Mouse (Mus musculus): ENCODE measurements at regions not wholly inside any gene's neighbourhood (a gene's known extent, or its start where the extent isn't known, plus 50 kb on each side); places are given as distances from the start of the nearest gene placed in this dataset.

DNA sequence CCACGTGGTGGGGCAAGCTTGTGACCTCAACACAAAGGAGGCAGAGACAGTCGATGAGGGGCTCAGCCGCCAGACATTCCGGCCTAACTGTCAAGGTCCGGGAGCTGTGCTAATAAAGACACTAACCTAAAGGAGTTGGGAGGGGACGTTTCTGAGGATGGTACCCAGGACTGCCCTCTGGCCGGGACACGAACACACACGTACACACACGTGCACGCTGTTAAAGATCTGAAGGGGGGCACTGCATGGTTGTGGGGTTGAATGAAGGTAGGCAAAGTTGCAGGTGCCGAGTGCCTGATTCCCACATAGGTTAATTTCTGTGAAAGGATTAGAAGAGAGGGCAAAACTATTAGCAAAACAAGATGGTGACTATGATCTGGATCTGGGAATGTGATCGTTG is 65.4 kb upstream of the Mitf start:
- no peak for DNase-seq (ENCODE audit: low spot score)

DNA sequence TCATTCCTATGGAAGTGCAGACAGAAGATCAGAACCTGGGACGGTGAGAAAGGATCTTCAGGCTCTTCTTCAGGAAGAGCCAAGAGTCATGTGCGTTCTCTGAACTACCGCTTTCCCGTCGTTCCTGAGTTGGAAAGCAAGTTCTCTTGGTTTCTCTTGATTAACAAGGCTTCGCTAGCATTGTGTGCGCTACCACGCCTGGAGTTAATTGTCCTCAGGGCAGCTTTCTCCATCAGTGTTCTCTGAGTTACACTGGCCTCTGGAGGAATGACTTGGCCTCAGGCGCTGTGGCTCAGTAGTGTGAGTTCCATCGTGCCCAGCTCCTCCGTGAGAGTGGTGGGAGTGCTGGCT is 66.0 kb upstream of the Mitf start:
- no peak for DNase-seq (ENCODE audit: low spot score)

DNA sequence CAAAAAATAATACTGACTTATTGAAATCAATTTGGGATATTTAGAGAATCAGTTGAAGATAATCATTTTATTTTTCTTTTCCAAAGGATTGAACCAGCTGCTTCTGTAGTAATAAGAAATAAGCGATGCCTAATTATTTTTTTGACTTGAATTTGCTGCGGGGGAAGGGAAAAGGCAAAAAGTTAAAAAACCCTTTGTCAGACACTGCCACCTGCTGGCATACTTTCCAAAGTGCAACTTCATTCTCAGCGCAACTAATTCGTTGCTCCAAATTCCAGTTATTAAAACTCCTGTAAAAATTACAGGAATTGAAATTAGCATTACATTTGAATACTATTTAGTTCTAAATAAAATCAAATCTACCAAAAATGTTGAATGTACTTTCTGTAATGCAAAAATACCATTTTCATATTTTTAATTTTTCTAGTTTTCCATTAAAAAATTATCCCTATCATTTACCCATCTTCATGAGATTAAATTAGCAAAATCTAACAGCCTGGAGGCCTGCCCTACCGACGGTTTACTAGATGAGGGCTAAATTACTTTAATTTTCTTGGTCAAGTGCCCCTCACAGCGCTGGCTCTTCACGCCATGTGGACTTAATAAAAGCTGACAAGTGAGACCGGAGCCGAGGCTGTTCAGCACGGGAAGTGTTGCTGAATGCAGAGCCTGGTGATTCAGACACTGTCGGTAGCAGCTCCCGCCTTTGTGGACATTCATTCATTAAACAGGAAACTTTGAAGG is 66.6 kb upstream of the Mitf start:
- DNase-seq (ENCODE audit: low spot score), result peak; percentile 53

DNA sequence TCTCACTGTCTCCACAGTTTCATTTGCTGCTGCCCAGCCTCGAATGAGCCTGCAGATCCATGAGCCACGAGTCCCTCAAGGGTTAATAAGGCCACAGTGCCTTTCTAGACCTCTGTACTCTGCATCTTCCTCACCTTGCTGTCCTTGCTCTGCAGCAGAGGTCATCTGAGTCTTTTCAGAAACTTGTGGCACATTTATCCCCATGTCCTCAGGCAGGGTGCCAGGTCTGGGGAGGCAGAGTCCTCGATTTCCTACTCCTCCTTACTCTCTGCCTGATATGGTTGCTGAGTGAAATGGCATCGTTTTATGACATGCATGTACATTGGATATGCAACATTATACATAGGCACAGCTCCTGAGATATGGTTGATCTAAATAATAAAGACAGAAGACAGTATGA is 68.0 kb upstream of the Mitf start:
- DNase-seq (ENCODE audit: low spot score), result no peak

DNA sequence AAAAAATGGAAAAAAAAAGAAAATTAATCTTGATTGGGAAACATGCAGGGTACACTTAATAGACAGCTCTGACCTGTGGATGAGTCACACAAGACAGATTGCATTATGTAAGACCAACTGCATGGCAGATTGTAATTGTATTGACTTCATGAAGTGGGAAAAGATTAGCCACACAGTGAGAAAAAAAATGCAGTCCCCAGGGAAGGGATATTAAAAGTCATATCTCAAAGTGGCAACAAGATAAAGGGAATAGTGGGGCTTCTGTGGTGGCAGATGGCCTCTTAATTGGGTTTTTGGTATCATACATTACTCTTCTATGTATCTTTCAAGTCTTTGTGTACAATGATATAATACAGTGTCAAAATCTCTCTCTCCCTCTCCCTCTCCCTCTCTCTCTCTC is 76.0 kb upstream of the Mitf start:
- no peak for DNase-seq (ENCODE audit: low spot score)

DNA sequence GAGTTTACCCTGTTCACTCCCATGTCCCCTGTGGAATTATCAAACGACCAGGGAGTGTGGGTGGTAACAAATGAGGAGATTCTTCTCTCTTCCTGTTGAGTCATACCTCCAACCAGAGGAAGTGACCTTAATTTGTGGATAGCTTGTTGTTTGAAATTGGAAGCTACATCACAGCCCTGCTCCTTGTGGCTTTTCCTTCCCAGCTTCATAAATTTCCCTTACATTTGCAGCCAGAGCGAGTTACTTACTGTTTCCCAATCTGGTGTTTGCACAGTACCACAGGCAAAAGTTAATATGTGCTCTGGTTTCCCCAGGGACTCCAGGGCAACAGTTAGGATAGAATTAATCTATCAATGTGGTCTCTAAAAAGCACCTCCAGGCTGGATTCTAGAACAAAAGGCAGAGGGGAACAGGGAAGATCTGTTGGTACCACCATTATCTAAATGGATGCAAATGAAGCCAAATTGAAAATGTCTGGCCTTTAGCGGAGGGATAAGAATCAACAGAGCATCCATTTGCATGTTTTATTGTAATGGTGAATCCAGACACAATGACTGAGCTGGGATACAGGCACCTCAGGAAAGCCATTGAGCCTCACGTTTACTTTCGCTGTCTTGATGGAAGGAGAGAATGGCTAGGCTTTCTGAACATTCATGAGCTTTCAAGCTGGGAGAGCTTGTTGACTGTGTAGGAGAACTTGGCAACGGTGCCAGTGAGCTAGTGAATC is 88.5 kb upstream of the Mitf start:
- no peak for DNase-seq (ENCODE audit: low spot score)

DNA sequence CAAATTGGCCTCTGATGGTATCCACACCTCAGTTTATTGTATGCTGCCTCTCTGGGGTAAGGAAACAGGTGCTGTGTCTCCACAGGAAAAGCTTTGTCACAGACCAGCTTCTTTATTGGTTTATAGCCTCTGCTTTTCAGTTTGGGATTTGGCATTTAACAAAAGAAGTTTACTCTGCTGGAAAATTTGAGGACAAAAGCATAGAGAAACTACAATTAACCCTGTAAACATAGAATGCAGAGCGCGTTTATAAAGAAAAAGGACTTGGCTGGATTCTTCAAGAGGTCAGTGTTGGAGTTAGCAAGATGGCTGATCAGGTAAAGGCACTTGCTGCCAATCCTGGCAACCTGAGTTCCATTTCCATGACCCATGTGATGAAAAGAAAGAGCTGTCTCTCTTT is 90.1 kb upstream of the Frmd4b start:
- DNase-seq (ENCODE audit: low spot score), result no peak

DNA sequence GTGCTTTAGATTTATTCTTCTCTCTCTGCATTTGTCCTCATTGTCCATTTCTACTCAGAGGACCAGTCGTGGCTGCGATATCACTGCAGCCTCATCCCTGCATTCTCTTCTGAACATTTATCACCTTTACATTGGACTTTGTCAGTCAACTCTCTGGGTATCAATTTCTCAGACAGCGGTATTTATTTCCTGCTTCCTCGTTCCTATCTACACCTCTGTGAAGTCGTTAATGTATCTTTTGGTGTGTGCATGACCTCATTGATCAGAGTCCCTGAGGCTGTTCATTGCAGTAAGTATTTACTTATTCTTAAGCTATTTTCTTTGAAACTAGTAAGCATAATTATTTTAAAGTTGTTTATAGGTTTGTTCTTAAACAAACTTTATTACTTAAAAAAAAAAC is 87.0 kb upstream of the Frmd4b start:
- DNase-seq (ENCODE audit: low spot score), result no peak

DNA sequence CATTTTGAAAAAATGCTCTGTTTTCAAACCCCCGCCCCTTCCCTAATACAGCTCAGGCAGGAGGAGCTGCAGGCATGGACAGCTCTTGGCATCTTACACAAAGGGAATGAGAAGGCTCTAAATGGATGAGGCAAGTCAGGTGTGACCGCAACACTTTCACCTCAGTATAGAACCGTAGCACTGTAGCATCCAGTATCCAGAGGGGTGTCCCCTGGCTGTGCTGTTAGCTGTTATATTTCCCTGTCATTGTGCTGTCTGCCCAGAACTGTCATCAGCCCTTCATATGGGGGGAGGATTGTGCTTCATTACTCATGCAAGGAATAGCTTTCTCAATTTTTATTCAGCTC is 82.4 kb upstream of the Frmd4b start:
- no peak for DNase-seq (ENCODE audit: low spot score)

DNA sequence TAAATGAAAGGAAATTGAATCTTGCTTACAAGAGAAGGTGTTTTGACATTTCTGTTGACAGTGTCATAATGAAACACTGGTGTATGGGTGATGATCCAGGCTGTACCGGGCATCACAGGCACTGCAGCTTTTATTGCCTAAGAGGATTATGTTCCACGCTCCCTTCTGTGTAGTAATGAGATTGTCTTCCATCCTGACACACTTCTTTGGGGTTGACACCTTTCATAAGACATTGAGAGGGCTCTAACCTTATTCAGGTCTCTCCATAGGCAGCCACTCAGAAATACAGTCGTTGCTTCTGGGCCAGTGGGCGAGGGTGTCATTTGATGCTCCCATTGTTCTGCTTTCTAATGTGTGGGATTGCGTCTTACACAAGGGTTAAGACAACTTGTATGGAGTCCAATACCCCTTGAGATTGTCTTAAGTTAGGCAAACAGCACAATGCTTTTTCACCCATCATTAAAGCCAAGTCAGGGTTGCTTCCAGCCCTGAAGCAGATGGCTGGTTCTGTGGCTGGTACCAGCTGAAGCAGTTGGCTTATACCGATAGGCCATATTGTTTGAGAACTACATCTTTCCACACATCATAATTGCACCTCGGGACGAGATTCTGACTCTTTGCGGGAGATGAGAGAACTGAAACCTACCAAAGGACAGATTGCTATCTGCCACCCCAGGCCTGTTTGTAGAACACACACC is 81.9 kb upstream of the Frmd4b start:
- no peak for DNase-seq (ENCODE audit: low spot score)

DNA sequence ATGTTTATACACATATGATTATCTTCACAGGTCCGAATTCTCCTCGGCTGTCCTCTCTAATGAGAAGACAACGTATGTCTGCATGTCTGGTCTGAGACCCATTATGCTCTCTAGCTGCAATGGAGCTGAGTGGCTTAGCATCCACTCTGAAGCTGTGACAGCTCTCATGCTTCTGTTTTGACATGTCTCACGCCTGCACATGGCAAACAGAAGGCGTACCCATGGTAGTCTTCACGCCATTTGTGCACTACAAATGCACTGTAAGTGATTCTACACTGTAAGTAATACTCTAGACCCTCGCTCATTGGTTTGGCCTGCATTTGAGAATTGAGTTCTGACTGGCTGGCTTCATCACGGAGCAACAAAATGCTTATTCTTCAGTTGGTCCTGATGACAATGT is 75.9 kb upstream of the Frmd4b start:
- no peak for DNase-seq (ENCODE audit: low spot score)

DNA sequence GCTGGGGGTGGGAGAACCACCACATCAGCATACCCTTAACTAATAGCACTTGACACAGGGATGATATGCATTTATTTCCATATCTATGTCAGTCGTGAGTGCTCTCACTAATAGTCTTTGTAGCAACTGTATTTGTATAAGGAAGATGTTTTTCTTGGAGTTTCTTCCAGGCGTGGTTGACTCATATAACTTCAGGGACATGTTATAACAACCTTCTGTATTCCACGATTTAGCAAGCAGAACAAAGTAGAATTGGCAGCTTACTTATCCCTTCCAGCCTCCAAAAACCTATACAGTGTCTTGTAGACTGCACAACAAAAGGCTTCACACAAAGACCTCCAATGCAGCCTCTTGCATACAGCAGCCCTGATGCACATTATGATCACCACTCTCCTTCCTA is 73.8 kb upstream of the Frmd4b start:
- DNase-seq (ENCODE audit: low spot score), result no peak

DNA sequence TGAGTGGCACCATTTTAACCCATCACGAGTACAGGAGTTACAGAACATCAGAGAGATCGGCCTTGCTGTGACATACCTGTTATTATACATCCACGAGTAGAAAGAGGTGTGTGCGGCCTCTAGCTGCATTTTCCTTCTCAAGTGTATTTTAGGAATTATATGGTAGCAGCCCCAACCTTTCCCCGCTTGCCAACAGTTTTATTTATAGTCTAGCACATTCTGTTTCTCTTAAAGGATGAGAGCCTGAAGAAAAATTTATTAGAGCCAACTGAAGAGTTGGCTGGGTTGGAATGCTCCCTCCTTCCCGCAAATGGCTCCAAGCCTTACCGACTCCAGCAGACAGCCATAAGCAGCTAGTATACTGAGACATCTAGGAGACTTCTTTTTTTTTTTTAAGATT is 67.0 kb upstream of the Frmd4b start:
- DNase-seq (ENCODE audit: low spot score), result no peak

DNA sequence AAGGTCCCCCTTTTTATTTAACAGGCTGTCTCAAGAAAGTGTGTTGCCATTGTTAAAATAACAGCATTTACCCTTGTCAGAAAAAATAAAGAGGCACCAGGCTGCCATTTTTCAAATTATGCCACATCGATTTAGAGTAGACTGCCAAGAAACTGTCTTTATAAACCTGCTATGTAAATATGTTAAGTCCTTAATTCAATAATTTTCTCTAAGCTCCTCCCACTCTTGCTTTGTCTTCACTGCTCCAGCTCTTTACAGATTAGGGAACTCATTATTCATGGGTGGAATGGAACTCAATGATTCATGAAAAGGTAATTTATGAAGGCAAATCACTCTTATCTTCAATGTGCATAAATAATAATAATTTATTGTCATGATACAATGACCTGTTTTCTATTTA is 64.9 kb upstream of the Frmd4b start:
- DNase-seq (ENCODE audit: low spot score), result no peak

DNA sequence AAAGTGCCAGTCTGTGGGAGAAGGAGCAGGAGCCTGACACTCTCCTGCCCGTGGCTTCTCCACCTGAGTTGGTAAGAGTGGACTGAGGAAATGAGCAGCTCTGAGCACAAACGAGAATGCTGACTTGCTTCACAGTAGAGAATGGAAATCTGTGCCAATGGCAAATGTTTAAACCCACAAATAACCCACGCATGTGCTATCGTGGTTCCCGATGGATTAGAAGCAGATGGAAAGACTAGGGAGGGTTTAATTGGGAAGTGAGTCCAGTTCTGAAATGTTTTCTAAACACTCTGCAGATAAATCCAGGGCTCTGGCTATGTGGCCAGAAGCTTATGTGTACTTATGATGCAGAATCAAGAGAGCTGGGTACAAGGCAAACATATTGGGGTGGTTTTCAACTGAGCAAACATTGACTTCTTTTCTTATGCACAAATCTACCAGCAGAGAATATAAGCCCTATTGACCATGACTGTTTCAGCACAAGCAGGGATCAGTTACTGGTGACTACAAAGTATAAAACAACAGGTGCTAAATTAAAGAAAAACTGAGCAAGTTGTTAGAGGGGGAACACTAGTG is 57.9 kb upstream of the Frmd4b start:
- no peak for DNase-seq (ENCODE audit: low spot score)

DNA sequence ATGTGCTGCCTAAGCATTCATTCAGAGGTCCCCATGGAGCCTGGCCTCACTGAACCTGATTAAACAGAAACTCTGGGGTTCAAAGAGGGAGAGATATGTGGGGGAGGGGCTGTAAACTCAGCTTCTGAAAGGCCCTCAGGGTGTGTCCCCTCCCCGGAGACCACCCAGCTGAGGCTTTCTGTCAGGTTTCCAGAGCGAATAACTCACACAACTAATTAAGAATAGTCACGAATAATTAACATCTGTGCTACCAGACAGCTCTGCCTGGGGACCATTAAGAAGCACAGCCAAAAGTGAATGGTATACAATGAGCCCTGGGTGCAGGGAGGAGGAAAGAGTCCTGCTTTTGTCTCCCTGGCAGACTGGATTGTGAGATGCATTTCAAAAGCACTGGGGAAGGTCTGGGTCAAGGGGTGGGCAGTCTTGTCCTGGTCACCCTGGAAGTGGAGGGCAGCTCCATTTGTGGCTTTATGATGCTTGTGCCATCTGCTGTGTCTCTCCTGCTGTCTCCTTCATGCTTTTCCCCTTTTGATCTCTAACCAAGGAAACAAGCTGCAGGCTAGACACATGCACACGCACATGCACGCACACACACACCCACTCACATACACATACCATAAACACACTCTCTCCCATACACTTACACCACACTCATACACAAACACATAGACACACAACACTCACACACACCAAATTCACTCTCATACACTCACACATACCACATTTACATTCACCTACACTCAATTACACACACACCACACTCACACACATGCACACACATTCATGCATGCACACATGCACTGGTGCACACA is 49.7 kb upstream of the Frmd4b start:
- DNase-seq (ENCODE audit: low spot score), result no peak

Measured in heart, adult 8-10 months (tissue).